Mouse (Mus musculus): ENCODE data around the gene Bex6. TPM values are rescaled to one million over a fixed set of nuclear protein-coding genes. Genes with fewer than 3 reads are reported as not detected.
A peak's percentile ranks its signal among the peaks of the same experiment; 100 is the strongest.
"Not testable (repeated sequence)": the region's sequence is repeated elsewhere in the genome, so short reads cannot be mapped to it uniquely, and the experiment has no call there.

Bex6 gene
- total RNA-seq, 2 experiments from 2014 or later: not detected

DNA sequence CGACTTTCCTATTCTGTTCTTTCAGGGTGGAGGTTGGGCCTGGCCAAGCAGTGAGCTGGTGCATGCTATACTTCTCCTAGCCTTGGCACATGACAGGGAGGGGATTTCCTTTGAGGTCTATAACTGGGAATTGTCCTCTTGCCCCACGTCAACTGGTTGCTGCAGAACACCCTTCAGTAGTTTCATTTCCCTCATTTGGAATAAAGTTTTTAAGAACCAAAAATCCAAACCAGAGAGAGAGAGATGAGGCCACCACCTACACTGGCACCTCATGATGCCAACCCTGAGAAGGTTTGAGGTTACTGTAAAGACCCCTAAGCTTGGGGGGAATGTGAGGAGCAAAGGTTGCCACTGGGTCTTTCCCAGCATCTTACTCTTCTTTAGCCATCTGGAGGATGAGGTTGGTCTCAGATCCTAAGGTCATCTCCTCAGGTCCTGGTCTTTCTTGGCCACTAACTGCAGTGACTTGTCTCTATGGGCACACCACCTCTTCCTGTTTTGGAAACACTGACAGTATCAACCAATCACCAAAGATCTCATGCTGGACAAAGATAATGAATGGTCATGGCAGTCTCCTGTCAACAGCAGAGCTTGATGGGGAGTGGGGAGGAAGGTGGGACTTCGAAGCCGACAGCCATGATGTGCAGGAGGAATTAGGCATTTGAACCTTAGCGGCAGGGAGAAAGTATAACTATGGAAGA is 8.4 kb upstream of the Bex6 start:
- no peak for DNase-seq (ENCODE audit: low spot score)
- intact Hi-C loops (cut with DNase I): no loop called here

DNA sequence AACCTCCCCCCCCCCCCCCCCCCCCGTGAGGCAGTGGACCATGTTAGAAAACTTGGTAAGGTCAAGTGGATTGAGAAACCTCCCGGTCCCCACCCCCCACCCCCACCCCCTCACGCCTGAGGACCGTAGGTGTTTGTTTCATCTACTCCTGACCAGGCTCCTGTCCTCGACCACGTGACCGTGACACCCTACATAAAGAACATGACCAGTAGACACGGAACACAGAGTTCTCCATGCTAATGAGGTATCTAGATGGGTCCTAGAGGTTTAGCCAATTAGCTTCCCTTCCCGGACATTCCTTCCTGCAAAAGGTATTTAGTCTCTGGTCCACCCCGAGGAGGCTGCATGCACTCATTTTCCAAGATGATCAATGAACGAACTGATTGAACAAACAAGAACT is 6.2 kb upstream of the Bex6 start:
- DNase-seq (ENCODE audit: low spot score): no peak
- intact Hi-C loops (cut with DNase I): no loop called here

DNA sequence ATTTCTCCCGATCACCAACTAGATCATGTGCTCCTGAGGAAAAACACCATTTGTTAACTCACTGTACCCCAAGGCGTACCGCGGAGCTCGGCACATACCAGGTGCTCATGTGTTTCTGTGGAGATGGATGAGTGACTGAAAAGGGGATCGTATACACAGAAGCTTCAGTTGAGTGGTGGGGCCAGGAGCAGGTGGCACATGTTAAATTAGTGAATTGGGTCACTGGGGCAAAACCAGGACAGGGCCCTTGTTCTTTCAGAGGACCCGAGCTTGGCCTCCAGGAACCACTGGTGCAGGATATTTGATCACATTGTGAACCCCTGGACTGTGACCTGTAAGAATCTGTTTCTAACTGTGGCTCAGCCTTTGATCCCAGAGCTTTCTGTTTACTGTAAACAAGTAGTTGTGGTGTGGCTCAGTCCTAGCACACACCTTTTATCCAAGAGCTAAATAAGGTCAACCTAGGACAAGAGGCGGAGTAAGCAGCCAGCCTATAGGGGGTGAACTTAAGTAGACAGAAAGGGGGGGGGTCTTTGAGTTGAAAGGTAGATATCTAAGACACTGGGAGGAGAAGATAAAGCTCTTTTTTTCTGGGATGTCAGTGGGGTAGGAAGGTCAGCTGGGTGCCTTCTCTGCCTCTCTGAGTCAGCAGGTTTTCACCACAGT is 5.2 kb upstream of the Bex6 start:
- no peak for DNase-seq (ENCODE audit: low spot score)
- intact Hi-C loops (cut with DNase I): no loop called here

DNA sequence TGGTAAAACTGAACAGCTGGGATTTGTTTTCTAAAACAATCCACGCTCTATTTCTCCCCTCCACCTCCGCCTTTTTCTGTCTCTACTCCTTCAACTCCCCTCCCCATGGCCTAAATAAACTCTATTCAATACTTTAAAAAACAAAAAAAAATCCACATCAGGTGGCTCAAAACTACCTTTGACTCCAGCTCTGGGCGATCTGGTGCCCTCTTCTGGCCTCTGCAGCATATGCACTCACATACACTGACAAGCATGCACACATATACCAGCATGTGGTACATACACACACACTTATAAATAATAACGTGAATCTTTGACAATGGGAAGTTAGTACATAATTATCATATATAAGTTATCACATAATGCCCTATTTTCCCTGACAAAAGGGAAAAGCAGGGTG is 4.6 kb upstream of the Bex6 start:
- no peak for DNase-seq (ENCODE audit: low spot score)
- intact Hi-C loops (cut with DNase I): no loop called here

DNA sequence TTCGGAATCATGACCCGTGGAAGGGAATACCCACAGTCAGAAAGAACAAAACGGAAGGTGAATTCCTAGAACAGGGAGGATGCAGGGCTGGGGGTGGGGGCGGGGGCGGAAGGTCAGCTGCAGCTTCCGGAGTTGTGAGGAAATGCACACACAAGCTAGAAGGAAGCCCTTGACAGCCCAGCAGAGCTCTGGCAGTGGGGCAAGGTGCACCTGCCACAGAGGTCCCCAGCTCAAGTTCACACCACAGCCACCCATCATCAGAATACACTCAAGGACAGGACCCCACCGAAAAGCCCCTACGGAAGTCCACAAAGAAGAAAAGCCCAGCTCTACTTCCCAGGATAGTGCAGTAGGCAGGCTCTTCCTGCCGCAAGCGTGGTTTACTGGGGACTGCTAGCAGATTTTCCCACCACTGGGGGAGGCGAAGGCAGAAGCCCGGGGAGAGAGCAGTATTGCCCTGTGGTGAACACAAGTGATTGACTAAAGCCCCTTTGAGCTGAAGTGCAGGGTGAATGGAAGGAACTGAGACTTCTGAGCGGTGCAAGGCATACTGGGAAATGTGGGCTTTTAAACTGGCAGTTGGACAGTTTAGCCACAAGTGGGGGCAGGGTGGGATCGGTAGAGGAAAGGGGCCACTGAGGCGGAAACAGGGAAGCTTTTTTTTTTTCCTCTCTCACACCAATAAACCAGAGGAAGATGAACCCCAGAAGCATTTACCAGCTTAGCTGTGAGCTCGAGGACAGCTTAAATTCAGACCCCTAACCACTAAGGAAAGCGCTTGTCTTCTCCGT is 2.5 kb upstream of the Bex6 start:
- no peak for DNase-seq (ENCODE audit: low spot score)
- intact Hi-C loops (cut with DNase I): no loop called here

DNA sequence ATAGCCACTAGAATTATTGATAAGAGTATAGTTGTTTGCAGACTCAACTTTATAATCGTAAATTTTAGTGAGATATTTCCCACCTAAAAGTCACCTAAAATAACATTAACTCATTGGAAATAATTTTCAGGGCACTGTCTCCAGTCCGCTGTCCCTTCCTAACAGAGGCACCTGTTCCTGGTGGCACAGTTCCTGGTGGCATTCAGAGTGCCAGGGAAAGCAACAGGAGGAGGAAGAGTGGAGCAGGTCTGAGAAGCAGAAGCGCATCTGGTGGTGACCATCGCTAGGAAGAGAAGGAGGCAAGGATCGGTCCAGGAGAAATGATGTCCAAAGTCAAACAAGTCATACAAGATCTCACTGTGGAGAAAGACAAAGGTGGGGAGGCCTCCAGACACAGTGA is 6.4 kb downstream of the Bex6 start:
- intact Hi-C loops (cut with DNase I): no loop called here
- no peak for DNase-seq (ENCODE audit: low spot score)

DNA sequence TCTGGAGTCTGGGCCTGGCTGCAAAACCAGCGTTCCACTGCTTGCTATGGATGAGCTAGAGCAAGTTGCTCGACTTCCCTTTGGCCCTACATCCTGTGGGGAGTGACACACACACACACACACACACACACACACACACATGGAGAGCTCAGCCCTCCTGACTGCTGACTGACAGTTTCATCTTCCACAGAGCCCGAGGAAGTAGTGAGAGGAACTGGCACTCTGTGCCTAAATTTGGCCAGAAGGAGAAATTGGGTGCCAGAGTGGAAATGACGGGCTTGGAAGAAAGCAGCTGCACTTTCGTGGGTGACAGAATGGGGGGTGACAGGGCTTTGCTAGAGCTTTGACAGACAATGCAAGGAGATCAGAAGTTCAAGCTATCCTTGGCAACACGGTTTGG is 9.5 kb downstream of the Bex6 start:
- intact Hi-C loops (cut with DNase I): no loop called here
- DNase-seq (ENCODE audit: low spot score): no peak

DNA sequence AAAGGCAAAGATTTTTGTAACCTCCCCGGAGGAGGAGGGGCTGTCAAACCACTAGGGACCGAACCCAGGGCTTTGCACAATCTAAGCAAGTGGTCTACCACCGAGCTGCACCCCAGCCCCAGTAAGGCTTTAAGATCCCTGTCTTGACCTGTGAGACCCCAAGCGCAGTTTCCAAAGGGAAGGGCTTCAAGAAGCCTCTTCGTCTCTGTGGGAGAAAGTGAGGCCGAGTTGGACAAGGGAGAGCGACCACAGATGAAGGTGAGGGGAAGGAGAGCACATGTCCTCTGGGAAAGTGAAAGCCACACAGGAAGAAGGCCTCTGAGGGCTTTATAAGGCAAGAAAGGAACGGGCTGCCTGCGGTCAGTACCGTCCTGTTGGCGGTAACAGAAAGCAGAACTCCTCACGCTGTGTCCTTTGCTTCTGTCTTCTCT is 10.4 kb downstream of the Bex6 start:
- intact Hi-C loops (cut with DNase I): no loop called here
- DNase-seq (ENCODE audit: low spot score): peak; percentile 17

DNA sequence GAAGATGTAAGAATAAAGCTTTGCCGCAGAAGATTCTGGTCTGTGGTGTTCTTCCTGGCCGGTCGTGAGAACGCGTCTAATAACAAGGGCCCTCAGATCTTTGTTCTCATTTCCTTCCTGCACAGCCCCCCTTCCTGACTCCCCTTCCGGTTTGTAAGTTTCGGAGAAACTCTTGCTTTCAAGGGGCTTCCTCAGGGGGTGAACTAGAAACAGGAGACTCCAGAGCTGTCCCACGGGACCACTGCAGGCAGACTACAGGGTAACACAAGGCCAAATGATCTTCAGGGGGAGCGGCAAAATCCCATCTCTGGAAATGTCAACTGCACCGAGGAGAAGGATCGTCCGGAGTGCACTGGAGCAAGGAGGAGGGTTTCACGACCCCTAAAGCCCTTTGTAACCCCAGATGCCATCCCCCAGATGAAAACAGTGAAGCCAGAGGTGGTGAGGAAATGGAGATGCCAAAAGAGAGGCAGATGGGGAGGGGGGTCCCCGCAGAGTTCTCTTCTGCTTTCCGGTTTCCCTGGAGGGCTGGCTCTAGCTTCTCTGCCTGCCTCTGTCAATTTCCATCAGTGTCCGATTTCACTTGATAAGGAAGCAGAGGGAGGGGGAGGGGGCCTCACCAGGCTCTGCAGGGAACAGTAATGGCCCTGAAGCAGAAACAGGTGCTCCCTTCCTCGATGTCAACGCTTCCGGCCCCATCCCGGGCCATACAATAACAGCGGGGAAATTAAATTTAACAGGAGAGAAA is 20.8 kb downstream of the Bex6 start:
- no peak for DNase-seq (ENCODE audit: low spot score)

DNA sequence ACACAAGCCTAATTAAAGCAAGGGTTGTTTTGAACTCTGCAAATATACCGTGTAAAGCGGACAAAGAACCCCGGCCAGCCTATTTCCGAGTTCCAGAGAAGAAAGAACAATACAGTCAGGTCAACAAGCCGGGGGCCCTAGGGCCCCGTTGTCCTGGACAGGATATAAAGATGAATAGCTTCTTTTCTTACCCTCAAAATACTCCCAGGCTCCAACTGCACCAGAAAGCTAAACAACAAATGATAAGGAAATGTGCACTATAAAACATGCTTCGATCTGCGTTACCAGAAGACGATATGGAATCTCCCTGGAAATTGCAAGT is 21.3 kb downstream of the Bex6 start:
- intact Hi-C loops (cut with DNase I): loop anchor here (5.0 kb wide), 1 partner anchor 84 kb away; no protein-coding TSS in a partner anchor
- no peak for DNase-seq (ENCODE audit: low spot score)

More for the DNA sequence above, 20.8 kb downstream of the Bex6 start:
- intact Hi-C loops (cut with DNase I): loop anchor here (5.0 kb wide), 1 partner anchor 83 kb away; no protein-coding TSS in a partner anchor

DNA sequence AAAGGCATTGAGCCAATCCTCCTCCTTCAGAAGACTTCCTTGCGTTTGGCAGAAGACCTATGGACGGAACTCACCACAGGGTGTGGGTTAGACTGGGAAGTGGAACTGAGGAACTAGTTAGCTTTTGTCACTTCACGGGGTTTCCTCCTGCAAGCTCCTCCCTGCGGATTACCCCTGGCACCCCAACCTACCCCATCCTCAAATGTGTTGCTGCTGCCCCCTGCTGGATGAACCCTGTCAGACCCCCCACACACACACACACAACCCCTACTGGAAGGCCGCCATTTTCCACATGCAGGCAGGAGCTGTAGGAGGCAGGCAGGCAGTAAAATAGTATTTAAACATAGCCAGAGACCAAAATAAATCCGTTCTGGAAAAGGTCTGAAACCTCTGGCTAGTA is 23.1 kb downstream of the Bex6 start:
- intact Hi-C loops (cut with DNase I): loop anchor here (5.0 kb wide), 1 partner anchor 85 kb away; no protein-coding TSS in a partner anchor
- peak; percentile 46 for DNase-seq (ENCODE audit: low spot score)

DNA sequence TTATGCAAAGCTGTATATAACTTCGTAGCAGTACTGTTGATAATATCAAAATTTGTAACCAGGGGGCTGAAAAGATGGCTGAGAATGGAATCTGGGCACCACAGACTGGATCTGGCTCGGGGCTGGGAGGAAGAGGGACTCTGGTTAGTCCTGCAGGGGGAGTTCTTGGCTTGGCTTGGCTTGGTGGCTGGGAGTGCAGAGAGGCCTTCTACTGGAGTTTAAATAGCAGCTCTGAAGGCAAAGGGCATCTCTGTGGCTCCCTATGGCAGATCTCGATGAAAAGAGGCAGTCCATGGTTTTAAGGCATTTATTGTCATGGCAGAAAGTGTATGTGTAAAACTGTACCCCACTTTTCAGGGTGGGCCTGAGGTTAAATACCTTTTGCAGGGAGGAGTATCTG is 25.3 kb downstream of the Bex6 start:
- DNase-seq (ENCODE audit: low spot score): no peak
- intact Hi-C loops (cut with DNase I): loop anchor here (5.0 kb wide), 2 partner anchors 42 to 88 kb away; partner anchors contain the start of genes Fbxo45 and Wdr53

DNA sequence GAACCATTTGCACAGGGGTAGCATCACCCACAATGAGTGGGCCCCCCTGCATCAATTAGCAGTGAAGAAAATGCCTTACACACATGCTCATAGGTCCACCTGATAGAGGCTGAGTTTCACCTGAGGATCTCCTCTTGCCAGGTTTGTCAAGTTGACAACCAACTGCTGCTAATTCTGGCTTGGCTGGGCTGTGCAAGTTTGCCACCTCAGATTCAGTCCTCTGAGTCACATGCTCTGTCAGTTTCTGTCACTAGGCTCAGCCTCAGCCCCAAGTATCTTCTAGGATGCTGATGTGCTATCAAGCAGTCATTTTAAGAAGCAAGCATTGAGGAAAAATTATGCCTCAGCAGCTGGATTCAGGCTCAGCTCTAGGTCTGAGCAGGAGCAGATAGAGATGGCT is 34.5 kb downstream of the Bex6 start:
- no peak for DNase-seq (ENCODE audit: low spot score)
- intact Hi-C loops (cut with DNase I): no loop called here

DNA sequence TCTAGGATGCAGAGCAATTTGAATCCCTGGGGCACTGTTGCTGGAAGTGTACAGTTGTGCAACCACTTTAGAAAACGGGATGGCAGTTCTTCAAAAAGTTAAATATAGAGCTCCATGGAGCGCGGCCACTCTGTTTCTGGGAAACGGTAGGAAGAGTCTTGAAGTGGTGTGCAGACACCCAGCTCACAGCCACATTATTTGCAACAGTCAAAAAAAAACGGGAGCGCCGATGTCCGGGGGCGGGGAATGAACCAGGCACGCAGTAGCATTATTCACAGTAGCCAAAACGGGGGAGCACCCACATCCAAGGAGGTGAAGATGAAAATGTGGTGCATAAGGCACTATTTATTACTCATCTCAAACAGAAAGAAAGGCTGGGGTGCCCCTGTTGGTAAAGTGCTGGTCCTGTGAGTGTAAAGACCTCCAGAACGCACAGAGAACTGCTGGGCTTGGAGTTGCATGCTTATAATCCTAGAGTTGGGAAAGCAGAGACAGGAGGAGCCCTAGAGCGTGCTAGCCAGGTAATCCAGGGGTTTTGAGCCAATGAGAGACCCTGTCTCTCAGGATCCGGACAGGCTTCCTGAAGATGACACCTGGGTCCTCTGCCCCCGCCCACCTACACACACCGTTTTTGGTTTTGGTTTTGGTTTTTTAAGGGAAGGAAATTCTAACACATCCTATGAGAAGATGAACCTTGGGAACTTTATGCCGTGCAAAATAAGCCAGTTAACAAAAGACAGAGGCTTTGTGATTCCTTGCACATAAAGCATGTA is 35.4 kb downstream of the Bex6 start:
- DNase-seq (ENCODE audit: low spot score): no peak
- intact Hi-C loops (cut with DNase I): no loop called here

DNA sequence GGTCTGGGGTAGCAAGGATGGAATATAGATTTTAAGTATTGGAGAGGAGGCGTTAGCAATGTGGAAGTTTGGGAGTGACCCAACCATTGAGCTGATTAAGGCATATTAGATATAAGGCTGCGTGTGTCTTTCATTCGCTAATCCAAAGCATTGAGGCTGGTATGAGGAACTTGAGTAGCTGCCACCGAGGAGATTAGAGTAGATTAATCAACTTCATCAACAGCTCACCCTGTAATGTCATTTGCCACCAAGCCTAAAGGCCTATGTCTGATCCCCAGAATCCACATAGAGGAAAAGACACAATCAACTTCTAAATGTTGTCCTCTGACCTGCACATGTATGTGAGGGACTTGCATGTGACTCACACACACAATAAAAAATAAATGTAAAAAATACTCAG is 42.2 kb downstream of the Bex6 start:
- intact Hi-C loops (cut with DNase I): no loop called here
- DNase-seq (ENCODE audit: low spot score): no peak

DNA sequence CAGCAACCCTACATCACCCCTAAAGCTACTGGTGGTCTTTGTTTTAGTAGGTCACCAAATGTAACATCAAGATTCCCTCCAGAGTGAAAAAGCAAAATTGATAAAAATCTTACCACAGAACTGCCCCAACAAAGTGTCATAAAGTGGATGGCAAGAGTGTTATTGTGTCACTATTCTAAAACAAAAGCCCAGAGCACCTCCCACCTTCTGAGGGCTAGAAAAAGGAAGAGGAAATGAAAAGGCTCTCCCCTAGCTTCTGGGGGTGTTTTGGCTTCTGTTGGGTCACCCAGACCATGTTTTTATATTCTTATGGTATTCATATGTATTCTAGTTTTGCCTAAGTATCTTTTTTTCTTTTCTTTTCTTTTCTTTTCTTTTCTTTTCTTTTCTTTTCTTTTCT is 42.8 kb downstream of the Bex6 start:
- DNase-seq (ENCODE audit: low spot score): no peak
- intact Hi-C loops (cut with DNase I): no loop called here

DNA sequence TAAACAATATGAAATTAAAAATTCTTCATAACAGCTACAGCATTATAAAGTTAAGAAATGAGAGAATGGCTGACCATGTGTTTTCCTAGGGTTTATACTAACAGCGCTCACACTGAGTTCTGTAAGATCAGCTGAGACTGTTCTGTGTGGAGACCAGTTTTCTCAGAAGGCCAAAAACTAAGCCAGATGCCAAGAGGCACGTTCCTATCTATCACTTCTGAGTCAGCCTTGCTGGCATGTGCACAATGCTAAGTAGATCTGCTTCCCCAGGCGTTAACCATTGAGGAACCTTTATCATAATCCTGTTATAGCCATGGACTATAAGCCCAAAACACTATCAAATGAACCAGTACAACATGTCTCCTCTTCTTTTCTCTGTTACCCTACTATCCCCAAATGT is 52.4 kb downstream of the Bex6 start:
- intact Hi-C loops (cut with DNase I); DNase-seq (ENCODE audit: low spot score): not testable (repeated sequence)
